Mouse (Mus musculus) heart, adult 11 months (tissue): Measurements from ENCODE around the gene I0C0044D17Rik.

Experiments used
- DNase-seq: peaks from one replicate; pipeline ENCODE4 v3.0.0; 2022

I0C0044D17Rik gene

GRCm38 (mm10) chr4:98826701-98827100 is 3.1 kb upstream of the I0C0044D17Rik start:
- no peak for DNase-seq

GRCm38 (mm10) chr4:98823047-98823446 is 593 bp downstream of the I0C0044D17Rik start:
- no peak for DNase-seq

- no peak for DNase-seq
These were observed 1.2 kb downstream of the I0C0044D17Rik start for GRCm38 (mm10) chr4:98822478-98822877.

GRCm38 (mm10) chr4:98819216-98819755 is 4.4 kb downstream of the I0C0044D17Rik start:
- no peak for DNase-seq

GRCm38 (mm10) chr4:98817184-98817911 is 6.3 kb downstream of the I0C0044D17Rik start, which contains the start of gene Kank4:
Gene Kank4, minus strand, starts transcription at chr4:98817537.
- peak; percentile 92 for DNase-seq

- no peak for DNase-seq
These were observed 6.8 kb downstream of the I0C0044D17Rik start for GRCm38 (mm10) chr4:98816807-98817183.

GRCm38 (mm10) chr4:98806306-98806705 is 17.3 kb downstream of the I0C0044D17Rik start:
- DNase-seq, result no peak

- no peak for DNase-seq
These were observed 18.2 kb downstream of the I0C0044D17Rik start for GRCm38 (mm10) chr4:98805291-98806048.

- no peak for DNase-seq
These were observed 19.0 kb downstream of the I0C0044D17Rik start for GRCm38 (mm10) chr4:98804476-98805134.

- no peak for DNase-seq
These were observed 21.9 kb downstream of the I0C0044D17Rik start for GRCm38 (mm10) chr4:98801775-98802174.

GRCm38 (mm10) chr4:98800824-98801223 is 22.8 kb downstream of the I0C0044D17Rik start:
- no peak for DNase-seq

GRCm38 (mm10) chr4:98796591-98797341 is 26.9 kb downstream of the I0C0044D17Rik start:
- DNase-seq, result peak; percentile 92

GRCm38 (mm10) chr4:98795241-98795640 is 28.4 kb downstream of the I0C0044D17Rik start:
- no peak for DNase-seq

- DNase-seq, result no peak
These were observed 30.2 kb downstream of the I0C0044D17Rik start for GRCm38 (mm10) chr4:98793486-98793885.

GRCm38 (mm10) chr4:98790721-98791120 is 32.9 kb downstream of the I0C0044D17Rik start:
- DNase-seq, result no peak

- DNase-seq, result no peak
These were observed 33.8 kb downstream of the I0C0044D17Rik start for GRCm38 (mm10) chr4:98789861-98790311.

GRCm38 (mm10) chr4:98789133-98789765 is 34.4 kb downstream of the I0C0044D17Rik start:
- no peak for DNase-seq

- DNase-seq, result no peak
These were observed 37.4 kb downstream of the I0C0044D17Rik start for GRCm38 (mm10) chr4:98786281-98786680.

- no peak for DNase-seq
These were observed 37.8 kb downstream of the I0C0044D17Rik start for GRCm38 (mm10) chr4:98785851-98786250.

- DNase-seq, result no peak
These were observed 45.4 kb downstream of the I0C0044D17Rik start for GRCm38 (mm10) chr4:98778219-98778618.

GRCm38 (mm10) chr4:98777464-98777863 is 46.2 kb downstream of the I0C0044D17Rik start:
- no peak for DNase-seq
